Mouse (Mus musculus) lung, postnatal 14 days (tissue): Measurements from ENCODE around the gene Defb20.

ENCODE experiments used
- DNase-seq: peaks from one replicate; pipeline ENCODE4 v3.0.0; 2021

The Defb20 gene

DNA sequence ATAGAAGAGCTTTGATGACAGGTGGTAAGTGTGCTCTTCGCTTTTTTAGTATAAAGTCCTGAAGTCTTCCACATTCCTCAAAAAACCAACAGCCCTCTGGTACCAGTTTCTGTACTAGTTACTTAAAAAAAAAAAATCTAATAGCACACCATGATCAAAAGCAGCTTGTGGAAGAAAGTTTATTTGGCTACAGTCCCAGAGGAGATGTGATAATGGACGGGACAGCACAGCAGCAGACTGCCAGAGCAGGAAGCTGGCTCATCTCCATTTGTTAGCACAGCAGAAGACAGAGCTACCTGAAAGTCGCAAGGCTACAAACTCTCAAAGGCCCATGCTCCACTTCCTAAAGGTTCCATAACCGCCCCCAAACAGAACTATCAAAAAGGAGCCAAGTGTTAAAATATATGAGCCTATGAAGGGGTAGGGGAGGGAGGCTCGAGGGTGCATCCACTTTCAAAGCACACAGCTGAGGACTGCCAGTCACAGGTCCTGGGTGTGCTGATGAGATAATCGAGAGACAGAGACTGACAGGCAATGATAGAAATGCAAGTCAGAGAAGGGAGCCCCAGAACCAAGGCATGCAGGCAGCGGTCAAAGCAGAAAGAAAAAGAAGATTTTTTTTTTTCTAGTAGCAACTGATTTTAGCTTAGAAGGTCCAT, 23.5 kb downstream of the Defb20 start:
- no peak for DNase-seq

DNA sequence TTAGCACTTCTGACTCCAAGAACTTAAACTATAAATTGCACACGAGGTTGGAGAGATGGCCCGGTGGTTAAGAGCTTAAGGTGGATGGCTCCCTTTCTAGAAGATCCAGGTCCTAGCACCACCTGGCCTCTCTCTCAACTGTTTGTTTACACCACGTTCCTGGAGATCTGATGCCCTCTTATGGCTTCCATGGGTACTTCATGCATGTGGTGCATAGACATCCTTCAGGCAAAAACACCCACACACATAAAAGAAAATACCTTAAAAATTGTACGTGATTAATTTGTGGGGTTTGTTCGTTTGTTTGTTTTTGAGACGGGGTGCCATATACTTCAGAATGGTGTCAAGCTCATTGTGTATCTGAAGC, 24.0 kb downstream of the Defb20 start:
- no peak for DNase-seq

DNA sequence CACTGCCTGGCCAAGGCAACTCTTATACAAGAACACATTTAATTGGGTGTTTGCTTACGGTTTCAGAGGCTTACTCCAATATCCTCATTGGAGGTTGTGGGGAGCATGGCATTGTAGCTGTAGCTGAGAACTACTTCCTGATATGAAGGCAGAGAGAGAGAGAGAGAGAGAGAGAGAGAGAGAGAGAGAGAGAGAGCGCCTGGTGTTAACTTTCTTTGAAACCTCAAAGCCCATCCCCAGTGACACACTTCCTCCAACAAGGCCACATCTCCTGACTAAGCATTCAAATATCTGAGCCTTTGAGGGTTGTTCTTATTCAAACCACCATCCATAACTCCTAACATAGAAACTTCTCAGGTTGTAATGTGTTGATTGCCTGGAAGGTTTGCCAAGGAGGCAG, 27.1 kb downstream of the Defb20 start:
- DNase-seq, result no peak

DNA sequence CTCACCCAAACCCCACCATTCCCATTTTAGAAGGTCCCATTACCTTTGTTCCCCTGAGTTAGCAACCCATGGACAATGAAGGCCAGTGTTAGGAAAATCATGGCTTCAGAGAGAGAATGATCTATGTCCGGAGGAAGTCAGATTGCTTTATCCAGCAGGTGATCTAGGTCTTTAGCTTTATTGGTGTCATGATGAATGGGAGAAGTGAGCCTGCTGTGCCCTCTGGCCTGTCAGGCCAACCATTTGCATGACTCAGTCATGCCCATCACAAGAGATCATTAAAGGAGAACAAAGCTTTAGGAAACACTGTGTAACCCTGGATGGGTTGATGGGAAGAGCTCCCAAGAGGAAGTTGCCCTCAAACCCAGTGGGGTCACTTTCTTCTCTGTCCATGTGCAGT, 34.7 kb downstream of the Defb20 start, which contains the start of gene Defb26:
Gene Defb26, minus strand, starts transcription at position 101 of the 400 bp plus-strand sequence.
- no peak for DNase-seq

DNA sequence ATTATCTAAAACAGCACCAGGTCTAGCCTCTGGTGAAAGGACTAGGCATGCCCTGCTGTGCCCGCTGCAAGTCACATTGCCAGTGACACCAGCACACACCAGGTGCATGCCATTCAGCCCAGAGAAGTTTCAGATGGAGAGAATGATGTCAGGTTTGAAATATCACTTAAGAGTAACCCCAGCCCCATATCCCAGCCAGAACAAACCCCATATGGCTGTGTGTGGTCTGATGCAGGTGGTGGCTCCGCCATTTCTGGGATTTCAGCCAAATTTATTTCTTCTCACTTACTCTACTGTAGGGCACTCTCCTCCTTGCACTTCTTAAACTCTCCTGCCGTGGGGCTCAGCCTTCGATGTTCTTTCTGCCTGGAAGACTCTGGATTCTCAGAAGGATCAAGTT, 39.2 kb downstream of the Defb20 start:
- DNase-seq, result no peak

DNA sequence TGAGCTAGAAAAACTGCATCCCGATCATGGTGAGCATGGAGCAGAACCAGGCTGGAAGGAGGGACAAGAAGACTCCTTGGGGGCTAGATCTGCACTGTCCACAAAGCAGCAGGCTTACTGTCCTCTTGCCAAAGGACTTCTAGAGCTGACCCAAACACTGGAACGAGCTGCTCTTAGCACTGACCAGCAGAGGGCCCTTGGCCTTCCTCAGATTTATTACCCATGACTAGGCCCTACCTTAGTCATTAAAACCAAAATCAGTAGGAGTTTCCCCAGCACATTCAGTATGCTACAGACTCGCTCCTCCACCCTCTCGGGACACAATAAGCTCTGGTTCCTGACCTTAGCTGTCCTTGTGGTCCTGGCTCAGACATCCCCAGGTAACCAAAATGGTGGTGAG, 41.1 kb downstream of the Defb20 start, which contains the start of gene Defb28:
Gene Defb28, plus strand, starts transcription at position 275 of the 400 bp plus-strand sequence.
- no peak for DNase-seq
